Mouse (Mus musculus) forebrain, embryonic 10.5 days (tissue): Measurements from ENCODE around the gene Dnajc13. TPM values are rescaled to one million over a fixed set of nuclear protein-coding genes. Genes with fewer than 3 reads are reported as not detected.

ENCODE experiments used
- DNase-seq: peaks from one replicate; pipeline ENCODE4 v3.0.0-alpha.2; 2017; ENCODE audit warnings: low spot score; ENCODE audit errors: extremely low spot score
- H3K27ac ChIP-seq: fragments of 300-500 bp; sonication (generic); 2 replicates; pipeline ENCODE4 v1.5.1; 2016; ENCODE audit warnings: mild to moderate bottlenecking
- H3K27me3 ChIP-seq: fragments of 300-500 bp; sonication (generic); 2 replicates; pipeline ENCODE4 v1.6.1; 2016; ENCODE audit warnings: mild to moderate bottlenecking; ENCODE audit not compliant: poor library complexity, severe bottlenecking
- H3K36me3 ChIP-seq: fragments of 300-500 bp; sonication (generic); replicated peaks from 2 replicates; pipeline ENCODE4 v1.6.1; 2016; ENCODE audit warnings: mild to moderate bottlenecking, moderate library complexity
- H3K4me1 ChIP-seq: fragments of 300-500 bp; sonication (generic); 2 replicates; pipeline ENCODE4 v1.6.1; 2016
- H3K4me3 ChIP-seq: fragments of 300-500 bp; sonication (generic); 2 replicates; pipeline ENCODE4 v1.5.1; 2016; ENCODE audit warnings: mild to moderate bottlenecking, moderate library complexity
- H3K9me3 ChIP-seq: fragments of 300-500 bp; sonication (generic); 2 replicates; pipeline ENCODE4 v1.6.1; 2016; ENCODE audit warnings: mild to moderate bottlenecking, moderate library complexity
- WGBS: fragments of 180-500 bp; shearing (Covaris S2); methylation state at CpG from one replicate; pipeline ENCODE4 v1.1.7; 2016; 5-methylcytosine and 5-hydroxymethylcytosine counted together
- polyA plus RNA-seq: library from polyadenylated mRNA; unstranded; fragments of >200 nt; fragmentation: Nextera tagmentation; extraction: Ambion mirVana; gene quantifications from 2 replicates; pipeline ENCODE4 v1.2.1, GENCODE M21; 2016

The Dnajc13 gene
- polyA plus RNA-seq, 1 experiment from 2014 or later = 20.5 TPM

DNA sequence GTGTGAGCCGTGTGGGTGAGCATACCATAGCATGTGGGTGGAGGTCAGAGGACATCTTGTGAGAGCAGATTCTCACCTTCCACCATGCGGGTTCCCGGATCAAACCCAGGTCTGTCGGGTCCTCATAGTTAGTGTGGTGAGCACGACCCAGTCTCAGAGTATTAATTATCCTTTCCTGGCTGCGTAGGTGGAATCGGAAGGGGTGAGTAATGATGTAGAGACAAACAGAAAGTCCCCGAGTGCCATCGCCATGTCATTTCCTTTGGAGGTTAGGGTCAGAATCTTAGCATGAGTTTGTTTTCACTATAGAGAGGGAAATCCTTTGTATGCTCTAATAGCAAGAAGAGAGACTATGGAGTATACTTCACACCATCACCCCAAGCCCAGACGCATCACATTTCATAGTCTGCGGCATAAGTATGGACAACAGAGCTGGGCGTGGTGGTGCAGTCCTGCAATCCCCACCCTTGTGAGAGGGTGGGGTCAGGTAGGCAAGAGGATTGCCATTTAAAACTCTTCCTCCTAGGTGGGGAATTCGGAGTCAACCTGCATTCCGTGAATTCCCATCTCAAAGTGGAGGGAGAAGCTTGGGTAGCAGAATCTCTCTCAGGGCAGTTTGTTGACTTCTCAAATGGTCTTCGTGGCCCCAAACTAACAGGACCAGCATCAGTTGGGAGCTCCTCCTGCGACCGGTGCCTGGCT lies 12.5 kb upstream of the Dnajc13 start:
- 89% methylated on average over 17 of the region's 17 CpGs for WGBS
- Histone ChIP-seq H3K36me3 (no peaks in the 10 kb centered on the region), H3K27ac (no peak overlapping the region), H3K27me3 (no peaks in the 10 kb centered on the region), H3K4me1 (no peaks in the 10 kb centered on the region), H3K9me3 (no peaks in the 10 kb centered on the region), H3K4me3 (no peak overlapping the region)
- DNase-seq = no peak

DNA sequence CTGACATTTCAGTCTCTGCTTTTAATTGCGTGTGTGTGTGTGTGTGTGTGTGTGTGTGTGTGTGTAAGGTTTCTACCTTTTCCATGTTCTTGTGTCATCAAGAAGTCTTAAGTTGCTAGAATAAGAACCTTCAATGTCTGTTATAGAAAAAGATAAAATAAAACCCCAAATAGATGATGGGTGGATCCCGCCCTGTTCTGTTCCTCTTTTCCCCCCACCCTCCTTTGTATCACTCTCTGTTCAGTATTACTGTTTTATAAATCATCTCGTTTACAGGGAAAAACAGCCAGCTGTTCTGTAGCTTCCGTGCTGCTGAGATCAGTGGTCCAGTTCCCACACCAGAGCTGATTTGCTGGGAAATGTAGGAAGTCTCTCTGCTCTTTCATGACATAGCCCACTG lies 9.3 kb upstream of the Dnajc13 start:
- no peaks in the 10 kb centered on the region for H3K36me3 ChIP-seq
- 83% methylated on average over 4 of the region's 4 CpGs for WGBS
- no peak overlapping the region for H3K27ac ChIP-seq
- no peak overlapping the region for H3K4me3 ChIP-seq
- no peaks in the 10 kb centered on the region for H3K27me3 ChIP-seq
- no peaks in the 10 kb centered on the region for H3K4me1 ChIP-seq
- no peaks in the 10 kb centered on the region for H3K9me3 ChIP-seq
- no peak for DNase-seq

- no peak for DNase-seq
- no peak overlapping the region for H3K4me3 ChIP-seq
- WGBS = 73% methylated on average over 4 of the region's 4 CpGs
- H3K4me1 ChIP-seq = no peaks in the 10 kb centered on the region
- H3K36me3 ChIP-seq = no peaks in the 10 kb centered on the region
- no peaks in the 10 kb centered on the region for H3K9me3 ChIP-seq
- no peak overlapping the region for H3K27ac ChIP-seq
- no peaks in the 10 kb centered on the region for H3K27me3 ChIP-seq
Observed at GRCm38 (mm10) chr9:104271642-104272041, 8.9 kb upstream of the Dnajc13 start.

DNA sequence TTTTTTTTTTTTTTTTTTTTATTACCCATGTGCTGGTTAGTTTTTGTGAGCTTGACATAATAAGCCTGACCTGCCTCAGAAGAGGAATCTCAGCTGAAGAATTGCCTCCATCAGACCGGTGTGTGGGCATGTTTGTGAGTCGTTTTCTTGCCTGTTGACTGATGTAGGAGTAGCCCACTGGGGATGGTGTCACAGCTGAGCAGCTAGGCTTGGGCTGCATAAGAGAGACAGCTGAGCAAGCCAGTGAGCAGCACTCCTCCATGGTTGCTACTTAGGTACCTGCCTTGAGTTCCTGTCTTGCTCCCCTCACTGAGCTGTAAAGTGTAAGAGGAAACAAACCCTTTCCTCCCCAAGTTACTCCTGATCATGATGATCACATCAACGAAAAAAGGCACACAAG lies 7.2 kb upstream of the Dnajc13 start:
- Histone ChIP-seq H3K27ac (no peak overlapping the region), H3K4me1 (no peaks in the 10 kb centered on the region), H3K9me3 (no peaks in the 10 kb centered on the region), H3K4me3 (no peak overlapping the region), H3K27me3 (no peaks in the 10 kb centered on the region), H3K36me3 (no peaks in the 10 kb centered on the region)
- no peak for DNase-seq
- WGBS = 77% methylated on average over 3 of the region's 3 CpGs

DNA sequence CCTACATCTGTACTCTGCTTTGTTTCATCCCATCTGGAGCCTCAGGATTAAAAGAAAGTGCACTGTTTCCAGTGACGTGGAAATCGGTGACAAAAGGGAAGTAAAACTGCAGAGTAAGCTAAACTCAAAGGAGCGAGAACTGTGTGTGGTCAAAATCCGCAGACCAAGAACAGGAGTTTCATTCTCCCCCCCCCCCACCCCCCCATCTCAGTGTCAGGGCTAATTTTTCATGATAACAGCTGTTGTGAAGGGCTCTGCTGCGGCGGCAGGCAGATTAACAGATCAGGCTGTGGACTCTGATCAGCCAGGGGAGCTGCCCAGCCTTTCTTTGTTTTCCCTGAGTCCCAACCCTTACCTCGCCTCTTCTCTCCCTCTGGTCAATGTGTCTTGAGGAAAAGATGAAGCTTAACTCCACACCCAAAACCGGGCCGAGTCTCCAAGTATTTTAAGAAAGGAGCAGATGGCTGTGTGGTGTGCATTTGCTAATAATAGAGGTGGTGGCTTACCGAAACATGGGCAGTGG lies 6.7 kb upstream of the Dnajc13 start:
- Histone ChIP-seq H3K4me1 (no peaks in the 10 kb centered on the region), H3K4me3 (no peak overlapping the region), H3K36me3 (no peaks in the 10 kb centered on the region), H3K9me3 (no peaks in the 10 kb centered on the region), H3K27me3 (no peaks in the 10 kb centered on the region), H3K27ac (peak overlapping the region; percentile 25; the same call in 1 of the 2 replicates)
- WGBS = 49% methylated on average over 10 of the region's 10 CpGs
- no peak for DNase-seq

DNA sequence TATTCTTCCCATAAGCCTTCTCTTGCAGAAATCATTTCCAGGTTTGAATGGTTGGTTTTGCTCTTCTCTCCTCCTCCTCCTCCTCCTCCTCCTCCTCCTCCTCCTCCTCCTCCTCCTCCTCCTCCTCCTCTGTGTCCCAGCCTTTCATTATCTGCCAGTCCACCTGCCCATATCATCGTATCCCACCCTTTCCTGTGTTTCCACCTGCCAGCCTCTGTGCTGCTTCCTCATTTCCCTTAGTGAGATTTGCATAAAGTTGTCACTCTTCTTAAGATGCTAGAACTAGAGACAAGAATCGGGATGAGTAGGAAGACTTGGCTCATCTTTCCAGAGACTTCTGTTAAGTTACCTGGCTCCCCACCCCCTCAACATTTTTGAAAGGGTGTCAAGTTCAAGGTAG lies 1.8 kb upstream of the Dnajc13 start:
- H3K4me1 ChIP-seq = peaks cover 27% of the 10 kb centered on the region
- no peaks in the 10 kb centered on the region for H3K9me3 ChIP-seq
- no peak overlapping the region for H3K27ac ChIP-seq
- H3K36me3 ChIP-seq = no peaks in the 10 kb centered on the region
- no peaks in the 10 kb centered on the region for H3K27me3 ChIP-seq
- 60% methylated on average over 2 of the region's 2 CpGs for WGBS
- H3K4me3 ChIP-seq = no peak overlapping the region
- no peak for DNase-seq

DNA sequence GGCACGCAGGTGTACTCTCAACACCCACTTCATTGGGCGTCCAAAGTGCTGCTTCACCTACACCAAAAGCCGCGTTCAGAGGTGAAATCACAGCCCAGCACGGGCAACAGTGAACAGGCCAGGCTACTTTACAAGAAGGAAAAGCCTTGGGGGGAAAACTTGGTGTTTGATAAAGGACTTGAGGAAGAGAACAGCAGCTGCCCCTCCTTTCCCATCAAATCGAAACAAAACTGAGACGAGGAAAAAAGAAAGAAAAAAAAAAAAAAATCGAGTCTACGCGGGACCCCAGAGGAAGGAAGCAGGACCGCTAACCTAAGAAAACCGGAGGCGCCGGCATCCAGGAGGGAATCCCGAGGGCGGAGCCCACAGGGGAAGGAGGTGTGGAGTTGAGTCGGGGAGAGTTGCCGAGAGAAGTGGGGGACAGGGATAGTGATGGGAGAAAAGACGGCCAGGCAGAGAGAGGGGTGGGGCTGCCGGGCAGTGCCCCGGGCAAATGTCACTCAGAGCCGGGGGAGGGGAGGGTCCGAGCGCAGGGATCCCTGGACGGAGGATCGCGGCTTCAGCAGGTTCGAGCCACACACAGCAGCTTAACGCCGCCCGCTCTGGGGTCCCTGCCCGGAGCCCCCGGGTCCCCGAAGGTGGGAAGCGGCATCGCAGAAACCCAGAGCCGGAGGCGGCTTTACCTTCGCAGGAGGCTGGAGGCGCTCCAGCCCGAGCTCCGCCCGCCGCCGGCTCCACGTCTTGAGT lies 541 bp downstream of the Dnajc13 start:
- Histone ChIP-seq H3K27me3 (no peaks in the 10 kb centered on the region), H3K27ac (peak overlapping the region; percentile 94), H3K9me3 (no peaks in the 10 kb centered on the region), H3K4me3 (peak overlapping the region; percentile 97), H3K4me1 (peaks cover 31% of the 10 kb centered on the region), H3K36me3 (no peaks in the 10 kb centered on the region)
- under 1% methylated on average over 44 of the region's 46 CpGs for WGBS
- peak; percentile 60 for DNase-seq

- no peak overlapping the region for H3K4me3 ChIP-seq
- H3K36me3 ChIP-seq = no peaks in the 10 kb centered on the region
- H3K9me3 ChIP-seq = no peaks in the 10 kb centered on the region
- no peak for DNase-seq
- peaks cover 34% of the 10 kb centered on the region for H3K4me1 ChIP-seq
- no peak overlapping the region for H3K27ac ChIP-seq
- WGBS = 49% methylated on average over 4 of the region's 4 CpGs
- H3K27me3 ChIP-seq = no peaks in the 10 kb centered on the region
Observed at GRCm38 (mm10) chr9:104260306-104260705, 2.4 kb downstream of the Dnajc13 start.

- no peak overlapping the region for H3K4me3 ChIP-seq
- H3K4me1 ChIP-seq = peaks cover 20% of the 10 kb centered on the region
- H3K27ac ChIP-seq = no peak overlapping the region
- H3K27me3 ChIP-seq = no peaks in the 10 kb centered on the region
- H3K36me3 ChIP-seq = no peaks in the 10 kb centered on the region
- no peaks in the 10 kb centered on the region for H3K9me3 ChIP-seq
- DNase-seq = no peak
- 74% methylated on average over 2 of the region's 2 CpGs for WGBS
Observed at GRCm38 (mm10) chr9:104256085-104256484, 6.6 kb downstream of the Dnajc13 start.

GRCm38 (mm10) chr9:104254408-104255180 lies 8.1 kb downstream of the Dnajc13 start:
- no peak overlapping the region for H3K27ac ChIP-seq
- no peaks in the 10 kb centered on the region for H3K27me3 ChIP-seq
- H3K36me3 ChIP-seq = no peaks in the 10 kb centered on the region
- no peak overlapping the region for H3K4me3 ChIP-seq
- DNase-seq = no peak
- no peaks in the 10 kb centered on the region for H3K9me3 ChIP-seq
- H3K4me1 ChIP-seq = peaks cover 10% of the 10 kb centered on the region; the same call in 1 of the 2 replicates
- 79% methylated on average over 9 of the region's 9 CpGs for WGBS

GRCm38 (mm10) chr9:104252637-104253036 lies 10.1 kb downstream of the Dnajc13 start:
- Histone ChIP-seq H3K4me1 (peaks cover 9% of the 10 kb centered on the region; the same call in 1 of the 2 replicates), H3K4me3 (no peak overlapping the region), H3K36me3 (no peaks in the 10 kb centered on the region), H3K27ac (no peak overlapping the region), H3K9me3 (no peaks in the 10 kb centered on the region), H3K27me3 (no peaks in the 10 kb centered on the region)
- no peak for DNase-seq
- 93% methylated on average over 3 of the region's 3 CpGs for WGBS

GRCm38 (mm10) chr9:104251687-104252086 lies 11.0 kb downstream of the Dnajc13 start:
- 93% methylated on average over 4 of the region's 4 CpGs for WGBS
- H3K4me3 ChIP-seq = no peak overlapping the region
- H3K27me3 ChIP-seq = no peaks in the 10 kb centered on the region
- H3K27ac ChIP-seq = no peak overlapping the region
- H3K9me3 ChIP-seq = no peaks in the 10 kb centered on the region
- no peak for DNase-seq
- peaks cover 6% of the 10 kb centered on the region; the same call in 1 of the 2 replicates for H3K4me1 ChIP-seq
- H3K36me3 ChIP-seq = peaks cover 1% of the 10 kb centered on the region
